7 mouse cellular contexts compared by ENCODE assay signal in the genomic region with DNA sequence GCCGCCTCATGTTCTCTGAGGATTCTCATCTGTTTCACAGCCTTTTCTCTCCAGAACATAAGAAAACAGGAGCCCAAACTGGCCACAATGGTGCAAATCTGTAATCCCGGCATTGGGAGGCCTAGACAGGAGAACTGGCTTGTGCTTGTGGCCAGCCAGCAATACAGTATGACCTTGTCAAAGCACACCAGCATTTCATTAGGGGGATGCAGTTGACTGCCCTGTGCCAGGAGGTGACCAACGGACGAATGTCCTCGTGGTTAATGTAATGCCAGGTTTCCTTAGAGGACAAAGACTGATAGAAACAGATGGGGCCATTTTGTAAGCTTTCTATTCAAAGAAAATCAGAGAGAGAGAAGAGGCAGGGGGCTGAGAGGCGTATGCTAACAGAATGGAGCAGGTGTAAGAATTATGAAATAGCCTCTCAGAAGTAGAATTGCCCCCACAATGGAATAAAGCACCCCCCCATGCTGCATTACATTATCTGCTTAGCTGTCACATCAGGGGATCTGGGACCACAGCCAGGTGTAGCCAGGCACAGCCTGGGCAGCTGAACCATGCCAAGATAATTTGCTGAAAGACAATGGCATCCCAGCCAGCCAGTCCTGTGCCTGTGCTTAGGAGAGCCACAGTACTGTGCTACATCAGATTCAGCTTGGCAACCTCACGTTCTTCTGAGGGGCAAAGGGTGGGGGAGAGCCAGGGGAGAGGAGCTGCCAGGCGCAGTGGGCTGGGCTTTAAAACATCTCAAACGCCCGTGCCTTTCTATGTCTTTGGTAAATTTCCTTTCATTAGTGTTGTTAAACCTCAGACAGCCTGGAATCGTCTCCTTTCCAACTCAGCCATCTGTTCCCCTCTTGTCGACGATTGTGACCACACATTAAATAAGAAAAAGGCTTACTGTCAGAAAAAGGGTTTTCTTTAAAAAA.
A peak's percentile ranks its signal among the peaks of the same experiment; 100 is the strongest.
DNase-seq lines count a peak whose midpoint lies in the region; ATAC-seq lines count a peak whose summit lies in the region.

No protein-coding gene starts in this region.

- WGBS in embryonic facial prominence, embryonic 12.5 days, result 68% methylated on average over 13 of the region's 13 CpGs
- 69% methylated on average over 13 of the region's 13 CpGs for WGBS in intestine, embryonic 15.5 days

- no peaks in the 10 kb centered on the region for H3K36me3 ChIP-seq in embryonic facial prominence, embryonic 12.5 days
- no peaks in the 10 kb centered on the region for H3K36me3 ChIP-seq in intestine, embryonic 15.5 days

- H3K9me3 ChIP-seq in embryonic facial prominence, embryonic 12.5 days, result no peaks in the 10 kb centered on the region
- no peaks in the 10 kb centered on the region for H3K9me3 ChIP-seq in intestine, embryonic 15.5 days

- ATAC-seq in embryonic facial prominence, embryonic 12.5 days (ENCODE audit: insufficient number of reproducible peaks, insufficient read depth, low FRiP score, low TSS enrichment), result 0 out of 2 replicates have a peak, but pooled peaks have one; percentile 15
- no peak for ATAC-seq in intestine, embryonic 15.5 days

- H3K27me3 ChIP-seq in embryonic facial prominence, embryonic 12.5 days, result no peaks in the 10 kb centered on the region
- no peaks in the 10 kb centered on the region for H3K27me3 ChIP-seq in intestine, embryonic 15.5 days (replicated peaks)

- intact Hi-C loops in left cerebral cortex, postnatal 36 days (cut with DNase I), result loop anchor here (5.0 to 10.0 kb wide), 2 partner anchors 84 to 251 kb away; no protein-coding TSS in a partner anchor

- no peak overlapping the region for H3K4me3 ChIP-seq in embryonic facial prominence, embryonic 12.5 days
- no peak overlapping the region for H3K4me3 ChIP-seq in intestine, embryonic 15.5 days (replicated peaks)

- DNase-seq in cerebellum, adult 11-12 months, result peak; percentile 98
- peak; percentile 40 to 48 for DNase-seq in kidney, adult 8-10 months
- DNase-seq in left cerebral cortex, postnatal 36 days (ENCODE audit: low spot score in 2 of 2), result peak; percentile 72 to 80
- no peak for DNase-seq in lung, adult 18-20 months
- no peak for DNase-seq in thymus, postnatal 36 days

- H3K27ac ChIP-seq in embryonic facial prominence, embryonic 12.5 days, result no peak overlapping the region
- H3K27ac ChIP-seq in intestine, embryonic 15.5 days, result no peak overlapping the region

- no peaks in the 10 kb centered on the region for H3K4me1 ChIP-seq in embryonic facial prominence, embryonic 12.5 days
- H3K4me1 ChIP-seq in intestine, embryonic 15.5 days (replicated peaks), result no peaks in the 10 kb centered on the region

- H3K4me2 ChIP-seq in embryonic facial prominence, embryonic 12.5 days (replicated peaks), result no peak overlapping the region
- H3K4me2 ChIP-seq in intestine, embryonic 15.5 days (replicated peaks), result no peak overlapping the region

- no peak overlapping the region for H3K9ac ChIP-seq in embryonic facial prominence, embryonic 12.5 days
- no peak overlapping the region for H3K9ac ChIP-seq in intestine, embryonic 15.5 days

Comparison
In these comparisons a context has a peak if more than half of its experiments do, and no peak if none do; other contexts are left out.
1. DNase-seq: peak in cerebellum, adult 11-12 months (single experiment), kidney, adult 8-10 months (2 of 2) and left cerebral cortex, postnatal 36 days (2 of 2); none in lung, adult 18-20 months (0 of 2) and thymus, postnatal 36 days (0 of 2).